Mouse (Mus musculus) megakaryocyte, embryonic 14.5 days (primary cell): ENCODE measurements at regions not wholly inside any gene's neighbourhood (a gene's known extent, or its start where the extent isn't known, plus 50 kb on each side); places are given as distances from the start of the nearest gene placed in this dataset.

Experiments
- FLI1 ChIP-seq: IDR thresholded peaks from 2 replicates; pipeline ENCODE4 v1.6.1; 2012; ENCODE audit warnings: low read length, inconsistent platforms, mixed read lengths
- GATA1 ChIP-seq: IDR thresholded peaks from 3 replicates; pipeline ENCODE4 v1.6.1; 2012; ENCODE audit warnings: mixed read lengths, low read length, inconsistent platforms, borderline replicate concordance

DNA sequence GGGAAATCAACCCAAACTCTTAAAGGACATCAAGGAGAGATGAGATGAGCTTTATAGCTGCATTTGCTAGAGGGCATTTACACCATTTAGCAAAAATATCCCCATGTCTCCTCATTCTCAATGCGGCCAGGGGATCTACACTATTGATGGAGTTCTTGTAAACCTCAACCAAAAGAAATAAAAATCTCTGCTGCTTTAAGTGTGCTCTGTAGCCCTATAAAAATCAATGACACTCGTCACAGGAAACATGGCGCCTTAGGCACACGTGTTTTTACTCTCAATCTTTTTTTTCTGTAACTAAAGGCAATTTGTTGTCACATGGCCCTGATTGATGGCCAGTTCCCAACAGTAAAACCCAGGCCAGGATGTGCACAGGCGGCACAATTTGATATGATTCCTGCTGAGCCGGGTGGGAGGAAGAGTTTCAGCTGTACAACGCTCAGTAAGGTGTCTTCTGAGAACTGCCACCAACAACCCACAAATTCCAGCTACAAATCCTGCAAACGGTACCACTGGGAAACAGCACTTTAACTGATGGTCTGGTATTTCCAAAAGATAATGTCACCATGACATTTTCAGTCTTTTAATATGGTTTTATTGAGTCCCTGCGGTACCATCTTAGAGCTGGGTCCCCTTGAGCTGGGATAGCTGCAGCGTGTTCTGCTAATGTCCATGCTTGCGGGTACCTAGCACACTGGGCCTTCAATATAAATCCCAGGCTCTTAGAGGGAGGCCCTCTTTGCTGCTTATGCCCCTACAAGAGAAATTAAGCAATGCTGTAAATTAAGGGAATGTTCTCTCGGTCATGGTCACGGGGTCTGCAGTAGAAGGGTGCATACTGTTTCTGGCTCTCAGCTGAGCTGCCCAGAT, 78.8 kb downstream of the Tpbg start:
- TF ChIP-seq GATA1 (no peak), FLI1 (no peak)
